In genomic region chr13:49242321-49243065, GRCm38 (mm10) we compare ENCODE assay signal across 8 mouse cellular contexts. TPM values are rescaled to one million over a fixed set of nuclear protein-coding genes. Genes with fewer than 3 reads are reported as not detected.
DNase-seq lines count a peak whose midpoint lies in the region; ATAC-seq and TF ChIP-seq lines count a peak whose summit lies in the region.

No protein-coding gene starts in this region.

- H3K9ac ChIP-seq in forebrain, embryonic 14.5 days (ENCODE audit: low read length) = no peak overlapping the region

- no peak overlapping the region for H3K4me3 ChIP-seq in layer of hippocampus, adult 2 months
- H3K4me3 ChIP-seq in macrophage (ENCODE audit: inconsistent target) = peak overlapping the region; percentile 13; the same call in 1 of the 2 replicates
- peak overlapping the region; percentile 8 for H3K4me3 ChIP-seq in thymus, adult 2 months (ENCODE audit: control insufficient read depth, insufficient read depth, low read length)
- H3K4me3 ChIP-seq in forebrain, embryonic 14.5 days (ENCODE audit: low read depth, low read length) = no peak overlapping the region

- H3K9me3 ChIP-seq in forebrain, embryonic 14.5 days (replicated peaks; ENCODE audit: control insufficient read depth, low read length) = no peaks in the 10 kb centered on the region

- TF ChIP-seq CTCF in layer of hippocampus, adult 2 months (conservative IDR thresholded peaks at IDR 0.05) = no peak
- TF ChIP-seq CTCF in thymus, adult 2 months (IDR thresholded peaks at IDR 0.05; ENCODE audit: borderline replicate concordance, control insufficient read depth, extremely low read depth, insufficient read depth, low read length, poor library complexity) = no peak

- peak overlapping the region; percentile 64; the same call in 1 of the 2 replicates for H3K27ac ChIP-seq in layer of hippocampus, adult 2 months
- peak overlapping the region; percentile 99 for H3K27ac ChIP-seq in macrophage
- peak overlapping the region; percentile 75 for H3K27ac ChIP-seq in thymus, adult 2 months (ENCODE audit: control insufficient read depth, insufficient read depth, low read length)
- H3K27ac ChIP-seq in forebrain, embryonic 14.5 days (ENCODE audit: low read depth, low read length) = no peak overlapping the region

- peak; percentile 90 for ATAC-seq in common myeloid progenitor, adult 5-6 weeks (replicated peaks; ENCODE audit: low read depth, poor library complexity, severe bottlenecking)
- ATAC-seq in cerebellum, adult (ENCODE audit: insufficient number of reproducible peaks, low FRiP score, low TSS enrichment) = no peak
- ATAC-seq in forebrain, embryonic 14.5 days = no peak

- DNase-seq in layer of hippocampus, adult 2 months (ENCODE audit: low spot score in 2 of 2) = no peak
- no peak for DNase-seq in layer of hippocampus, adult 9-10 months (ENCODE audit: low spot score)
- peak; percentile 81 for DNase-seq in thymus, adult 2 months
- no peak for DNase-seq in forebrain, embryonic 14.5 days (ENCODE audit: low spot score)
- no peak for DNase-seq in yolk sac, embryonic 10.5 days (ENCODE audit: low spot score)

- 2% methylated on average over 8 of the region's 9 CpGs for WGBS in macrophage (ENCODE audit: missing documents)
- 3% methylated on average over 9 of the region's 9 CpGs for WGBS in thymus, adult 2 months
- WGBS in forebrain, embryonic 14.5 days = 83% methylated on average over 9 of the region's 9 CpGs

- H3K4me2 ChIP-seq in forebrain, embryonic 14.5 days (ENCODE audit: low read length) = no peak overlapping the region

- H3K27me3 ChIP-seq in thymus, adult 2 months (ENCODE audit: control insufficient read depth, insufficient read depth, low read length) = no peaks in the 10 kb centered on the region
- peaks cover 8% of the 10 kb centered on the region for H3K27me3 ChIP-seq in forebrain, embryonic 14.5 days (replicated peaks; ENCODE audit: control insufficient read depth, insufficient read depth, low read length)

- 0 out of 2 replicates have a peak, but pooled peaks have one; percentile 7 for TF ChIP-seq POLR2A in thymus, adult 2 months (IDR thresholded peaks at IDR 0.05; ENCODE audit: control insufficient read depth, extremely low read depth, insufficient read depth, low read length, poor library complexity)

- H3K36me3 ChIP-seq in macrophage (ENCODE audit: inconsistent target) = peaks cover 27% of the 10 kb centered on the region
- no peaks in the 10 kb centered on the region for H3K36me3 ChIP-seq in thymus, adult 2 months (ENCODE audit: control insufficient read depth, insufficient read depth, low read length)
- no peaks in the 10 kb centered on the region for H3K36me3 ChIP-seq in forebrain, embryonic 14.5 days (ENCODE audit: control insufficient read depth, insufficient read depth, low read length)

- H3K79me2 ChIP-seq in macrophage (ENCODE audit: inconsistent target) = peaks cover 82% of the 10 kb centered on the region

- peaks cover 40% of the 10 kb centered on the region for H3K4me1 ChIP-seq in thymus, adult 2 months (replicated peaks; ENCODE audit: control insufficient read depth, insufficient read depth, low read length)
- H3K4me1 ChIP-seq in forebrain, embryonic 14.5 days (ENCODE audit: control insufficient read depth, insufficient read depth, low read length) = peaks cover under 1% of the 10 kb centered on the region; the same call in 1 of the 2 replicates

RNA-seq across cellular contexts. Expression of gene Susd3, which starts 6.0 kb away (rescaled TPM):
- total RNA-seq in layer of hippocampus, adult 2 months (2021) = 1 to 10 TPM; 1.7 TPM
- total RNA-seq in common myeloid progenitor, adult 5-6 weeks (2017) = 1.4 and 4.2 TPM in 2 replicates
- 10 to 100 TPM in 13 of 26 experiments, 1 to 10 TPM in 13; 1.5 to 48.4 (median 10.7) TPM for total RNA-seq in macrophage (2018; cell fraction: chromatin; rRNA removed)
- 10 to 100 TPM; 10.5 to 38.8 (median 20.5) TPM for total RNA-seq in macrophage (2018; cell fraction: cytosol; rRNA removed)
- 10 to 100 TPM in 15 of 26 experiments, 1 to 10 TPM in 11; 3.7 to 42.9 (median 10.8) TPM for total RNA-seq in macrophage (2018; cell fraction: nucleus; rRNA removed)
- polyA plus RNA-seq in macrophage (2018) = 17.9 to 41.2 TPM (median 39.0 TPM) in 3 replicates
- 13.1 and 16.2 TPM in 2 replicates for polyA plus RNA-seq in thymus, adult 2 months (2012; rRNA removed)
- 0.82 and 1.4 TPM in 2 replicates for polyA plus RNA-seq in forebrain, embryonic 14.5 days (2014; fragmentation: Nextera tagmentation; extraction: Ambion mirVana)

RNA-seq across cellular contexts. Expression of gene Card19, which starts 26.7 kb away (rescaled TPM):
- 10 to 100 TPM; 14.8 to 15.3 TPM for total RNA-seq in layer of hippocampus, adult 2 months (2021)
- 11.0 and 19.1 TPM in 2 replicates for total RNA-seq in common myeloid progenitor, adult 5-6 weeks (2017)
- 100 to 1,000 TPM in 16 of 26 experiments, 10 to 100 TPM in 10; 39.0 to 263 (median 106) TPM for total RNA-seq in macrophage (2018; cell fraction: chromatin; rRNA removed)
- total RNA-seq in macrophage (2018; cell fraction: cytosol; rRNA removed) = 100 to 1,000 TPM in 24 of 26 experiments, 10 to 100 TPM in 2; 89.0 to 237 (median 139) TPM
- total RNA-seq in macrophage (2018; cell fraction: nucleus; rRNA removed) = 100 to 1,000 TPM in 13 of 26 experiments, 10 to 100 TPM in 13; 48.7 to 301 (median 97.5) TPM
- 133 to 174 TPM (median 144 TPM) in 3 replicates for polyA plus RNA-seq in macrophage (2018)
- 79.1 and 86.2 TPM in 2 replicates for polyA plus RNA-seq in thymus, adult 2 months (2012; rRNA removed)
- polyA plus RNA-seq in forebrain, embryonic 14.5 days (2014; fragmentation: Nextera tagmentation; extraction: Ambion mirVana) = 20.8 and 23.8 TPM in 2 replicates

RNA-seq across cellular contexts. Expression of gene Ninj1, which starts 55.2 kb away (rescaled TPM):
- 10 to 100 TPM; 17.9 to 20.3 TPM for total RNA-seq in layer of hippocampus, adult 2 months (2021)
- total RNA-seq in common myeloid progenitor, adult 5-6 weeks (2017) = 29.3 and 42.7 TPM in 2 replicates
- 100 to 1,000 TPM in 15 of 26 experiments, 10 to 100 TPM in 11; 30.0 to 203 (median 120) TPM for total RNA-seq in macrophage (2018; cell fraction: chromatin; rRNA removed)
- 100 to 1,000 TPM; 384 to 615 (median 485) TPM for total RNA-seq in macrophage (2018; cell fraction: cytosol; rRNA removed)
- 100 to 1,000 TPM in 25 of 26 experiments, 10 to 100 TPM in 1; 70.1 to 330 (median 238) TPM for total RNA-seq in macrophage (2018; cell fraction: nucleus; rRNA removed)
- polyA plus RNA-seq in macrophage (2018) = 275 to 508 TPM (median 332 TPM) in 3 replicates
- 98.1 and 113 TPM in 2 replicates for polyA plus RNA-seq in thymus, adult 2 months (2012; rRNA removed)
- 26.3 and 30.0 TPM in 2 replicates for polyA plus RNA-seq in forebrain, embryonic 14.5 days (2014; fragmentation: Nextera tagmentation; extraction: Ambion mirVana)

Comparison
In these comparisons a context has a peak if more than half of its experiments do, and no peak if none do; other contexts are left out.
1. H3K4me3 ChIP-seq: peak in macrophage (single experiment) and thymus, adult 2 months (single experiment); none in layer of hippocampus, adult 2 months (single experiment) and forebrain, embryonic 14.5 days (single experiment).